Mouse (Mus musculus): ENCODE measurements around the gene Olfr39.
"Not testable (repeated sequence)": the region's sequence is repeated elsewhere in the genome, so short reads cannot be mapped to it uniquely, and the experiment has no call there.

The Olfr39 gene

DNA sequence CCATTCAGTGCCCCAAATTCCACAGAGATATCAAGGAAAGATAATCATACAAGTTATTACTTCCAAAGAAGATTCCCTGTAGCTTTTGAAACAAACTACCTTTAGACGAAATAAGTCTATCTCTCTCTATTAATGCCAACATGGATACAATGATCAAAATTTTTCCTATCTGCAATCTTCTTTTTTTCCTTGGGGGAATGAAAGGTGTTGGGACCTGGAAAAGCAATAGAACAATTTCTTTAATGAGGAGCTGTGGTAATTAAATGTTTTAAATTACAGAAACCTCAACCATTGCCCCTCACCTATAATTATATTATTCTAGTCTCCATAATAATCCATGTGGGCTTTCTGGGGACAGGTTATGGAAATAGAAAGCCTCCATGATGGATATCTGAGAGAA, at the start of gene Olfr39:
Olfr39 (plus strand) TSS at position 301 of the 400 bp plus-strand sequence.
- no peak for DNase-seq (ENCODE audit: low spot score)

DNA sequence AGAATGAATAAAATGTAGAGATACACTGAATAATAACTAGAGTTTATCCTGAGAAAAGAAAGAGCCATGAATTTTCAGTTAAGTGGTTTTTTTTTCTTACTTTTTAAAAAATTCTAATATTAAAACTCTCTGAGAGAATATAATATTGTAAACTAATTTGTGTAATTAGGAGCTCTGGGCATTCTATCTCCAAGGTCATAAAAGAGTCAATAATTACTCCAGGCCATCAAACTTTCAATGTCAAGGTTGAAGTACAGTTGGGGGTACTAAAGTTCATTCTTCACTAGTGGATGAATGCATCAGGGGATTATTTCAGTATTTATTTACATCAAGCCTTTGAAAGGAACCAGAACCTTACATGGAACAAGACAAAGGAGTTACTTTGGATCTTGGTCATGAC, 45.3 kb upstream of the Olfr39 start, which contains the start of gene Olfr872:
Olfr872 (plus strand) TSS at position 301 of the 400 bp plus-strand sequence.
- no peak for DNase-seq (ENCODE audit: low spot score)

DNA sequence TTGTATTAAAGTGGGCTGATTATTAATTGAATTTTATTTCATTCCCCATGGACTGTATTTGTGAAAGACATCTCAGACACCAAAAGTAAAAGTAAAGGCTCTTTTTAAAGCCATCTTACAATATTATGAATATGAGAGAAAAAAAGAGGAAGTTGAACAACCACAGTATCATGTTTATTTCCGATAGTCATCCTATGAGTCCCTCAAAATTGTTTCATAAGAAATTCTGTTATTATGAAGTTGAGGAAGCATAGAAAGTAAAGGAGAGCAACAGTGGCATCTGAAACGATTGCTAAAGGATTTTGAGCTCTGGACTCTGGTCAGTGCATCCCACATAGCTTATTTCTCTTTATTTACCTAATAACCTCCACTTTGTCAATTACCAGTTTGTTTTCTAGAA, 44.8 kb upstream of the Olfr39 start:
- DNase-seq (ENCODE audit: low spot score): no peak

DNA sequence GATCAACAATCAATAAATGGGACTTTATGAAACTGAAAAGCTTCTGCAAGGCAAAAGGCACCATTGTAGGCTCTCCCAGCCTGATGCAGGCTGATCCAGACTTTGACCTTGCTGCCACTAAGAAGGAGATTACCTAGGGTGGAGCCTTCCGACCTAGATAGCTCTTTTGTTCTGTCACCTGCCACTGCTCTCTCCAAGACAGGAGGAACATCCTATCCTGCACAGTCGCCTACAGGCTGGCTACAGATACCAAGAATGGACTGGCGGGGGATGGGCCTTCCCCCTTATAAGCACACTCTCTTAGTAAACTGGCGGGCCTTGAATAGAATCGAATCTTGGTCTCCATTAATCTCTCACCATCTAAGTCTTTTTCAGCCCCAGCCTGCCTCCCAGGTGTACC, 13.4 kb downstream of the Olfr39 start:
- not testable (repeated sequence) for DNase-seq (ENCODE audit: low spot score)

DNA sequence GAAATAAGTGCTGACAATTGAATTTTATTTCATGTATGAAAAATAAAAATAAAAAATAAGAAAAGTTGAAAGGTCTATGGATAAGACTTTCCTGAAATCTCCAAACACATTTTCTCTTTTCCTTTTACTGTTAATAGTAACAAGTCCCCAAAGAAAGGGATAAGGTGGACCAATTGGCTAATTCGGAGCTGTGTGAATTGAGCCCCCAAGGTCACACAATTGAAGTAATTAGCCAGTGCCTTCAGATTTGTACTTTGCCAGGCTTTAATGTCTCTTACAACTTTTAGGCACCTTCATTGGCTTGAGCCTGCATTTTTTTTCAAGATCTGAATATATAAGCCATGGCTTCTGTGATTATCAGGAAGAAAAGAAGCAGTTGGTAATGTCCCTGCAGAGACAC, 16.1 kb downstream of the Olfr39 start, which contains the start of gene Olfr873:
Olfr873 (plus strand) TSS at position 301 of the 400 bp plus-strand sequence.
- DNase-seq (ENCODE audit: low spot score): no peak

DNA sequence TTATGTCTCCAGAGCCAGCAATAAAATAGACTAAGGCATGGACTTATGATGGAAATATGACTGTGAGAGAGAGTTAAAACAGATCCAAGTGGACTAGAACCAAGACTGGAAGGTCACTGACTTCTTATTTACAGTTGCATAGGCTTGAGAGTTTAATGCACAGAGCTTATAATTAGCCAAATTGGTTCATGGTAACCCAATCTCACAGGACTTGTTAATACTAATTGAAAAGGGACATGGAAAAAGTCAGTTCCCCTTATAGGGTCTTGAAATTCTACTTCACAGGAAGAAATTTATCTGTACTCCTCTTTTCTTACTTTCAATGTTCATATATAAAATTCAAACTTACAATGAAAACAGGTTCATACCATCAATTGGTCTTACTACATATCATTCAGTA, 53.8 kb downstream of the Olfr39 start, which contains the start of gene Olfr18:
Olfr18 (minus strand) TSS at position 101 of the 400 bp plus-strand sequence.
- DNase-seq (ENCODE audit: low spot score): no peak

Data from layer of hippocampus, adult 9-10 months (tissue).